Mouse (Mus musculus): ENCODE data around the gene Capg. TPM values are rescaled to one million over a fixed set of nuclear protein-coding genes. Genes with fewer than 3 reads are reported as not detected.

Gene Capg
- polyA plus RNA-seq, 1 experiment from 2014 or later, result 10.4 TPM

Other genes with a start within 250 kb of the Capg start
- not detected in 2 replicates for gene Sftpb, start 239.8 kb upstream of the Capg start, polyA plus RNA-seq (2014; fragmentation: Nextera tagmentation; extraction: Ambion mirVana)
- gene Usp39, start 199.2 kb upstream of the Capg start, polyA plus RNA-seq (2014; fragmentation: Nextera tagmentation; extraction: Ambion mirVana), result 102 and 113 TPM in 2 replicates
- 17.6 and 28.4 TPM in 2 replicates for gene 0610030E20Rik, start 197.1 kb upstream of the Capg start, polyA plus RNA-seq (2014; fragmentation: Nextera tagmentation; extraction: Ambion mirVana)
- 7.0 and 9.2 TPM in 2 replicates for gene Tmem150a, start 188.9 kb upstream of the Capg start, polyA plus RNA-seq (2014; fragmentation: Nextera tagmentation; extraction: Ambion mirVana)
- 106 and 111 TPM in 2 replicates for gene Rnf181, start 177.4 kb upstream of the Capg start, polyA plus RNA-seq (2014; fragmentation: Nextera tagmentation; extraction: Ambion mirVana)
- 13.4 and 13.7 TPM in 2 replicates for gene Vamp5, start 163.9 kb upstream of the Capg start, polyA plus RNA-seq (2014; fragmentation: Nextera tagmentation; extraction: Ambion mirVana)
- 35.2 and 37.9 TPM in 2 replicates for gene Vamp8, start 153.7 kb upstream of the Capg start, polyA plus RNA-seq (2014; fragmentation: Nextera tagmentation; extraction: Ambion mirVana)
- gene Ggcx, start 130.1 kb upstream of the Capg start, polyA plus RNA-seq (2014; fragmentation: Nextera tagmentation; extraction: Ambion mirVana), result 12.9 and 13.1 TPM in 2 replicates
- gene Mat2a, start 104.8 kb upstream of the Capg start, polyA plus RNA-seq (2014; fragmentation: Nextera tagmentation; extraction: Ambion mirVana), result 409 and 478 TPM in 2 replicates
- gene Sh2d6, start 22.7 kb upstream of the Capg start, polyA plus RNA-seq (2014; fragmentation: Nextera tagmentation; extraction: Ambion mirVana), result 0.45 and 0.66 TPM in 2 replicates
- gene Elmod3, start 54.0 kb downstream of the Capg start, polyA plus RNA-seq (2014; fragmentation: Nextera tagmentation; extraction: Ambion mirVana), result 17.7 and 18.5 TPM in 2 replicates
- 6.0 and 7.4 TPM in 2 replicates for gene Retsat, start 54.1 kb downstream of the Capg start, polyA plus RNA-seq (2014; fragmentation: Nextera tagmentation; extraction: Ambion mirVana)
- gene Tgoln1, start 72.6 kb downstream of the Capg start, polyA plus RNA-seq (2014; fragmentation: Nextera tagmentation; extraction: Ambion mirVana), result 41.5 and 42.3 TPM in 2 replicates
- 15.2 and 17.0 TPM in 2 replicates for gene Tcf7l1, start 244.9 kb downstream of the Capg start, polyA plus RNA-seq (2014; fragmentation: Nextera tagmentation; extraction: Ambion mirVana)